Mouse (Mus musculus): Measurements from ENCODE around the gene Ankrd9. TPM values are rescaled to one million over a fixed set of nuclear protein-coding genes. Genes with fewer than 3 reads are reported as not detected.

Gene Ankrd9
- polyA plus RNA-seq, 1 experiment from 2014 or later = 6.3 TPM

DNA sequence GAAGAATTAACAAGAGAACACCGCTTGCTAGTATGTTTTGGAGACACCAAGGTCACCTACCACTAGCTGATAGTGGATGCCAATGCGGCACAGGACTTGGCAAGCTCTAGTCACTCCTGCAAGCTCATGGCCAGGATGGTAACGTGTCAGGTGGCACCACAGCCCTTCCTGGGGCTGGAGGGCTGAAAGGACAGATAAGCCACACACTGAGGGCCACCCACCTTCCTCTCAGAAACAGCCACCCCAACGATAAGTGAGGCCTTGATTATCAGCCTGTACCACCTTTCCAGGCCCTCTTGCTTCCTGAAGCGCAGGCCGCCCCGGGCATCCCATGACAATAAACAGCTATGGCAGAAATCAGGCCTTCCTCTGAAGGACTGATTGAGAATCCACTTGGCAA is 4.5 kb downstream of the Ankrd9 start:
- Histone ChIP-seq H3K9me3 (no peaks in the 10 kb centered on the region), H3K4me1 (replicated peaks) (peaks cover 15% of the 10 kb centered on the region), H3K4me2 (replicated peaks) (no peak overlapping the region), H3K27ac (no peak overlapping the region), H3K27me3 (no peaks in the 10 kb centered on the region), H3K36me3 (peaks cover 65% of the 10 kb centered on the region), H3K9ac (replicated peaks) (no peak overlapping the region), H3K4me3 (replicated peaks) (no peak overlapping the region)
- ATAC-seq = no peak
- WGBS = 92% methylated on average over 7 of the region's 7 CpGs

- no peak for ATAC-seq
- Histone ChIP-seq H3K27ac (no peak overlapping the region), H3K9ac (replicated peaks) (no peak overlapping the region), H3K9me3 (no peaks in the 10 kb centered on the region), H3K4me3 (replicated peaks) (no peak overlapping the region), H3K36me3 (peaks cover 69% of the 10 kb centered on the region), H3K4me2 (replicated peaks) (no peak overlapping the region), H3K4me1 (replicated peaks) (peaks cover 11% of the 10 kb centered on the region), H3K27me3 (no peaks in the 10 kb centered on the region)
- WGBS = 95% methylated on average over 4 of the region's 4 CpGs
These were observed 5.0 kb downstream of the Ankrd9 start for GRCm38 (mm10) chr12:110973829-110974228.

- WGBS = 96% methylated on average over 5 of the region's 5 CpGs
- ATAC-seq = no peak
- Histone ChIP-seq H3K4me2 (replicated peaks) (no peak overlapping the region), H3K36me3 (peaks cover 83% of the 10 kb centered on the region), H3K9me3 (no peaks in the 10 kb centered on the region), H3K9ac (replicated peaks) (no peak overlapping the region), H3K27ac (no peak overlapping the region), H3K4me3 (replicated peaks) (no peak overlapping the region), H3K27me3 (no peaks in the 10 kb centered on the region), H3K4me1 (replicated peaks) (no peaks in the 10 kb centered on the region)
These were observed 6.9 kb downstream of the Ankrd9 start for GRCm38 (mm10) chr12:110971972-110972371.

GRCm38 (mm10) chr12:110970408-110970807 is 8.4 kb downstream of the Ankrd9 start:
- Histone ChIP-seq H3K4me3 (replicated peaks) (no peak overlapping the region), H3K9ac (replicated peaks) (no peak overlapping the region), H3K27me3 (no peaks in the 10 kb centered on the region), H3K4me1 (replicated peaks) (no peaks in the 10 kb centered on the region), H3K36me3 (peaks cover 70% of the 10 kb centered on the region), H3K9me3 (no peaks in the 10 kb centered on the region), H3K4me2 (replicated peaks) (no peak overlapping the region), H3K27ac (no peak overlapping the region)
- 94% methylated on average over 5 of the region's 5 CpGs for WGBS
- no peak for ATAC-seq

DNA sequence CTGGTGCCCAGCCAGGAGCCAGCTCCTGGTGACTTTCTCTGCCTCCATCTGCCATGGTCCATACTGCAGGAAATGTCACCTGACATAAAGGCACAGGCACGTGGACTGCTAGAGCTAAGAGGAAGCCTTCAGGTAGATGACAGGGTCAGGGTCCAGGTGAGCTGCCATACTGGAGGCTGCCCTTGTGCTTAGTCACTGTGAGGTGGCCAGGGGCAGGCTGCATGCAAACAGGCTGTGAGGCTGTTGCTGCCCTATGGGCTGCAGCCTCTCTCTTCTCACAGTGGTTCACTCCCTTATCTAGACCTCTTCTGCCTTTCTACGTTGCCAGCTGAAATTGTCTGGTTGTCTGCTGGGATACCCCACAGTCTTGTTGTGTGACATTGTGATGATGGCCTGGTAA is 11.7 kb downstream of the Ankrd9 start:
- 96% methylated on average over 2 of the region's 2 CpGs for WGBS

GRCm38 (mm10) chr12:110966079-110966478 is 12.8 kb downstream of the Ankrd9 start:
- Histone ChIP-seq H3K27me3 (no peaks in the 10 kb centered on the region), H3K4me3 (replicated peaks) (no peak overlapping the region), H3K4me2 (replicated peaks) (no peak overlapping the region), H3K27ac (no peak overlapping the region), H3K36me3 (peaks cover 47% of the 10 kb centered on the region), H3K9me3 (no peaks in the 10 kb centered on the region), H3K4me1 (replicated peaks) (no peaks in the 10 kb centered on the region), H3K9ac (replicated peaks) (no peak overlapping the region)
- no peak for ATAC-seq
- WGBS = 92% methylated on average over 4 of the region's 4 CpGs

More for the DNA sequence above, 11.7 kb downstream of the Ankrd9 start:
- no peak for ATAC-seq
- Histone ChIP-seq H3K4me3 (replicated peaks) (no peak overlapping the region), H3K9ac (replicated peaks) (no peak overlapping the region), H3K36me3 (peaks cover 53% of the 10 kb centered on the region), H3K9me3 (no peaks in the 10 kb centered on the region), H3K4me1 (replicated peaks) (no peaks in the 10 kb centered on the region), H3K27ac (no peak overlapping the region), H3K4me2 (replicated peaks) (no peak overlapping the region), H3K27me3 (no peaks in the 10 kb centered on the region)

DNA sequence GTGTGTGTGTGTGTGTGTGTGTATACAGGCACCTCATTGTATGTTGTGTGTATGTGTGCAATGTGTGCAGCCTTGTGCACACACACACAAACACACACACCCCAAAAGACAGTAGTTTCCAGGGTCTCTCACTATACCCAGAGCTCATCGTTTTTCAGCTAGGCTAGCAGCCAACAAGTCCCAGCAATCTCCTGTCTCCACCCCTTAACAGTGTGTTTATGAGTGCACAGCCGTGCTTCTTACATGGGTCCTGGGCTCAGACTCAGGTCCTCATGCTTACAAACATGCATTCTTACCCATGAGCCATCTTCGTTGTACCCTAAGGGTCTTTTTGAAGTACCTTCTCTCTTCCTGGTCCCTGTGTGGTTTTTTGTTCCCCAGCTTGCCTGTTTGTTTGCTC is 13.3 kb downstream of the Ankrd9 start:
- no peak for ATAC-seq
- WGBS = 88% methylated on average over 3 of the region's 3 CpGs

GRCm38 (mm10) chr12:110961973-110962372 is 16.9 kb downstream of the Ankrd9 start:
- no peak overlapping the region for H3K4me3 ChIP-seq (replicated peaks)
- WGBS = 93% methylated on average over 2 of the region's 2 CpGs
- no peak for ATAC-seq

More for the DNA sequence above, 13.3 kb downstream of the Ankrd9 start:
- H3K27ac ChIP-seq = no peak overlapping the region
- H3K9me3 ChIP-seq = no peaks in the 10 kb centered on the region
- H3K9ac ChIP-seq (replicated peaks) = no peak overlapping the region
- peaks cover 47% of the 10 kb centered on the region for H3K36me3 ChIP-seq
- H3K4me1 ChIP-seq (replicated peaks) = no peaks in the 10 kb centered on the region
- no peaks in the 10 kb centered on the region for H3K27me3 ChIP-seq
- H3K4me2 ChIP-seq (replicated peaks) = no peak overlapping the region
- no peak overlapping the region for H3K4me3 ChIP-seq (replicated peaks)

DNA sequence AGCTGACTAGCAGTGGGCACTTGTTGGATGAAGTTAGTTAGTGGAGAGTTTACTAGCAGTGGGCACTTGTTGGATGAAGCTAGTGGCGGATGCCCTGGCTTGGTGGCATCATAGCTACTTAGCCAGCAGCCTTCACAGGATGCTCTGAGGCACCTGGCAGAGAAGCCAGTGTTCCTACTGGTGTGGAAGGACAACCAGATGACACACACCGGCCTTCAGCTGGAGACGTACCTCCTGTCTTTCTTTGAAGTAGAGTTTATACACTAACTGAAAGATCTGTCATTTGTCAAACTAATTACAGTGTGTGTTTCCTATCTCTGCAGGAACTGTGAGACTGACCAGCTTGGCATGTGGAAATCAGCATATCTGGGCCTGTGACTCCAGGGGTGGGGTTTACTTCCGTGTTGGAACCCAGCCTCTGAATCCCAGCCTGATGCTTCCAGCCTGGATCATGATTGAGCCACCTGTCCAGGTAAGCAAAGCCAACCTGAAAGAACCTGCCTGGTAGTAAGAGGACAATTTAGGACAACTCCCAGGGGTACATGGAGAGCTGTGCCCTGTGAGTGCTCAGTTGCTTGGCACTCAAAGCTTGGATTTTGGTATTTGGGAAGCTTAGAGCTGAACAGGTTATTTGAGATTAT is 24.4 kb downstream of the Ankrd9 start:
- H3K27ac ChIP-seq = no peak overlapping the region
- H3K9me3 ChIP-seq = no peaks in the 10 kb centered on the region
- 94% methylated on average over 4 of the region's 4 CpGs for WGBS
- no peaks in the 10 kb centered on the region for H3K27me3 ChIP-seq
- H3K36me3 ChIP-seq = peaks cover 55% of the 10 kb centered on the region
- no peaks in the 10 kb centered on the region for H3K4me1 ChIP-seq (replicated peaks)
- no peak overlapping the region for H3K4me2 ChIP-seq (replicated peaks)
- H3K9ac ChIP-seq (replicated peaks) = no peak overlapping the region
- H3K4me3 ChIP-seq (replicated peaks) = no peak overlapping the region
- no peak for ATAC-seq

More at GRCm38 (mm10) chr12:110961973-110962372, 16.9 kb downstream of the Ankrd9 start:
- Histone ChIP-seq H3K4me1 (replicated peaks) (no peaks in the 10 kb centered on the region), H3K4me2 (replicated peaks) (no peak overlapping the region), H3K27ac (no peak overlapping the region), H3K36me3 (peaks cover 35% of the 10 kb centered on the region), H3K27me3 (no peaks in the 10 kb centered on the region), H3K9me3 (no peaks in the 10 kb centered on the region), H3K9ac (replicated peaks) (no peak overlapping the region)

- Histone ChIP-seq H3K9me3 (no peaks in the 10 kb centered on the region), H3K27me3 (no peaks in the 10 kb centered on the region), H3K4me3 (replicated peaks) (no peak overlapping the region), H3K27ac (no peak overlapping the region), H3K4me2 (replicated peaks) (no peak overlapping the region), H3K36me3 (peaks cover 55% of the 10 kb centered on the region), H3K4me1 (replicated peaks) (no peaks in the 10 kb centered on the region), H3K9ac (replicated peaks) (no peak overlapping the region)
- 87% methylated on average over 2 of the region's 2 CpGs for WGBS
- no peak for ATAC-seq
These were observed 24.9 kb downstream of the Ankrd9 start for GRCm38 (mm10) chr12:110953900-110954299.

- WGBS = 91% methylated on average over 3 of the region's 3 CpGs
- ATAC-seq = no peak
These were observed 25.4 kb downstream of the Ankrd9 start for GRCm38 (mm10) chr12:110953443-110953842.

GRCm38 (mm10) chr12:110952628-110953385 is 26.0 kb downstream of the Ankrd9 start:
- H3K4me3 ChIP-seq (replicated peaks) = no peak overlapping the region
- H3K27me3 ChIP-seq = no peaks in the 10 kb centered on the region
- H3K4me2 ChIP-seq (replicated peaks) = no peak overlapping the region
- 89% methylated on average over 6 of the region's 6 CpGs for WGBS
- H3K36me3 ChIP-seq = peaks cover 59% of the 10 kb centered on the region
- H3K4me1 ChIP-seq (replicated peaks) = no peaks in the 10 kb centered on the region
- no peaks in the 10 kb centered on the region for H3K9me3 ChIP-seq
- no peak overlapping the region for H3K27ac ChIP-seq
- no peak overlapping the region for H3K9ac ChIP-seq (replicated peaks)
- no peak for ATAC-seq

More at GRCm38 (mm10) chr12:110953443-110953842, 25.4 kb downstream of the Ankrd9 start:
- Histone ChIP-seq H3K27me3 (no peaks in the 10 kb centered on the region), H3K4me3 (replicated peaks) (no peak overlapping the region), H3K9ac (replicated peaks) (no peak overlapping the region), H3K4me1 (replicated peaks) (no peaks in the 10 kb centered on the region), H3K36me3 (peaks cover 58% of the 10 kb centered on the region), H3K27ac (no peak overlapping the region), H3K4me2 (replicated peaks) (no peak overlapping the region), H3K9me3 (no peaks in the 10 kb centered on the region)

Data from midbrain, embryonic 13.5 days (tissue).